Mouse (Mus musculus): Measurements from ENCODE around the gene Iqgap2.

DNA sequence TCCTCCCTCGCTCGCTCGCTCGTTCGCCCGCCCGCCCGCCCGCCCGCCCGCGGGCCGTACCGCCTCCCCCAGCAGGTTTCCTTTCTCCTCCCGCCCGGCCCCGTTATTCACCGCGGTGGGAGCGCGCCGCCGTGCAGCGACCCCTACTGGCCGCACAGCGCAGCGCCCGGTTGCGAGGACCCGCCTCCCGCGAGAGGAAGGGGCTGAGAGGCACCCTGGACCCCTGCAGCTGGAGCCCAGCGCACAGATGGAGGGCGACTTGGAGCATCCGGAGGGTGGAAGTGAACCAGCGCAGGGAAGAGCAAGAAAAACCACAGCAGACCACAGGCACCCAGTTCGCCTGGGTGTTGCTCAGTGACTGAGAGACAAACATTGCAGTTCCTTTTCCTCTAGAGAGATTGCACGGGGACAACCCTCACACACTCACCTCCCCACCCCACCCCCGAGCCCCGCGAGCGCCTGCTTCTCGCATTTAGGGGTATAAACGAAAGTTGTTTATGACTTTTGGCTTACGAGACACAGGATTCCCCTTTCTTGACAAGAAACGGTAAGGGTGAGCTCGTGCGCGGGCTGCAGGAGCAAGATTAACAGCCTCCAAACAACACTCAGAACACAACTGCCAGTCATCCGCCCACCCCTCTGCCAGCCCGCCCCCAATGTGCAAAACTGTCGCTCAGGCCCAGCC, 346 bp upstream of the Iqgap2 start:
- peak; percentile 67 for TF ChIP-seq CTCF (conservative IDR thresholded peaks at IDR 0.05; ENCODE audit: insufficient read depth, insufficient read length, low read depth, low read length)
- TF ChIP-seq POLR2A (IDR thresholded peaks at IDR 0.05; ENCODE audit: low read depth, low read length) = no peak
